Mouse (Mus musculus) bone marrow macrophage, adult 2 months (primary cell): Measurements from ENCODE around the gene Rc3h1.

Experiments
- CTCF ChIP-seq: IDR thresholded peaks from 2 replicates; pipeline ENCODE4 v1.5.1; 2012; ENCODE audit warnings: low read depth, mild to moderate bottlenecking, low read length, moderate library complexity
- POLR2A ChIP-seq: IDR thresholded peaks from 2 replicates; pipeline ENCODE4 v1.6.1; 2012; ENCODE audit warnings: mild to moderate bottlenecking, low read depth, low read length, borderline replicate concordance

DNA sequence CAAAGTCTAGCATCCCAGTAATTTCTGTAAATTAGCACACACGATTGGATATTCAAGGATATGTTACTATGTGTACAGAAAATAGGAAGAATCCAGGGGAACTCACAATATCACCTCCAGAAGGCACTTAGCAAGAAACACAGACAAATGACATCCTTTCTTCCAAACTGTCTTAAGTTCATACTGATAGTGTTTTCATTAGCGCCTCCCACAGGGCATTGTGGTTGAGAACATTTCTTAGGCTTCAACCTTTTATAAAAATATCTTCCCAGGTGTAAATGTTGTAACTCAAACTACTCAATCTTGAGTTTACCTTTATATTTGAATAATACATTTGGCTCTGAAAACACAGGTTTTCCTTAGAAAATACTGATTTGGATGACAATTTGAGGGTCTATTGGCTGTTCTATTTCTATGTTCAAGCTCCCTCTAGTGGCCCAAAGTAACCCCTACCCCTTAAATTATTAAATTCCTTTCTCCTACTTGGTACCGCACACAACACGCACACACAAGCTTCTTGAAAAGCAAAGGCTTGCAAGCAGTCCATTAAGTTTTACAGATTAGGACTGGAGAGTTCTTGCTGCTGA lies 27.8 kb downstream of the Rc3h1 start:
- no peak for TF ChIP-seq CTCF
- no peak for TF ChIP-seq POLR2A
